Mouse (Mus musculus) embryonic facial prominence, embryonic 12.5 days (tissue): ENCODE data around the gene Tedc2. TPM values are rescaled to one million over a fixed set of nuclear protein-coding genes. Genes with fewer than 3 reads are reported as not detected.

Source experiments
- ATAC-seq: fragments of 200-750 bp; cut with Nextera tagmentation; 2 replicates; pipeline ENCODE4 v1.8.0; 2017; ENCODE audit not compliant: insufficient number of reproducible peaks, insufficient read depth, low FRiP score, low TSS enrichment
- H3K27ac ChIP-seq: fragments of 300-500 bp; sonication (generic); 2 replicates; pipeline ENCODE4 v1.5.1; 2016; ENCODE audit warnings: mild to moderate bottlenecking
- H3K27me3 ChIP-seq: fragments of 300-500 bp; sonication (generic); 2 replicates; pipeline ENCODE4 v1.6.1; 2016; ENCODE audit warnings: mild to moderate bottlenecking, moderate library complexity
- H3K36me3 ChIP-seq: fragments of 300-500 bp; sonication (generic); 2 replicates; pipeline ENCODE4 v1.6.1; 2016; ENCODE audit warnings: mild to moderate bottlenecking
- H3K4me1 ChIP-seq: fragments of 300-500 bp; sonication (generic); 2 replicates; pipeline ENCODE4 v1.6.1; 2016
- H3K4me2 ChIP-seq: fragments of 300-500 bp; sonication (generic); replicated peaks from 2 replicates; pipeline ENCODE4 v1.6.1; 2016; ENCODE audit warnings: mild to moderate bottlenecking, moderate library complexity
- H3K4me3 ChIP-seq: fragments of 300-500 bp; sonication (generic); 2 replicates; pipeline ENCODE4 v1.5.1; 2016; ENCODE audit warnings: mild to moderate bottlenecking
- H3K9ac ChIP-seq: fragments of 300-500 bp; sonication (generic); 2 replicates; pipeline ENCODE4 v1.6.1; 2016; ENCODE audit warnings: mild to moderate bottlenecking, moderate library complexity
- H3K9me3 ChIP-seq: fragments of 300-500 bp; sonication (generic); 2 replicates; pipeline ENCODE4 v1.6.1; 2016; ENCODE audit warnings: mild to moderate bottlenecking, moderate library complexity
- WGBS: fragments of 180-500 bp; shearing (Covaris S2); methylation state at CpG from one replicate; pipeline ENCODE4 v1.1.7; 2016; 5-methylcytosine and 5-hydroxymethylcytosine counted together
- polyA plus RNA-seq: library from polyadenylated mRNA; unstranded; fragments of >200 nt; fragmentation: Nextera tagmentation; extraction: Ambion mirVana; gene quantifications from 2 replicates; pipeline ENCODE4 v1.2.1, GENCODE M21; 2016

Tedc2 gene
- polyA plus RNA-seq, 1 experiment from 2014 or later, result 16.5 TPM

DNA sequence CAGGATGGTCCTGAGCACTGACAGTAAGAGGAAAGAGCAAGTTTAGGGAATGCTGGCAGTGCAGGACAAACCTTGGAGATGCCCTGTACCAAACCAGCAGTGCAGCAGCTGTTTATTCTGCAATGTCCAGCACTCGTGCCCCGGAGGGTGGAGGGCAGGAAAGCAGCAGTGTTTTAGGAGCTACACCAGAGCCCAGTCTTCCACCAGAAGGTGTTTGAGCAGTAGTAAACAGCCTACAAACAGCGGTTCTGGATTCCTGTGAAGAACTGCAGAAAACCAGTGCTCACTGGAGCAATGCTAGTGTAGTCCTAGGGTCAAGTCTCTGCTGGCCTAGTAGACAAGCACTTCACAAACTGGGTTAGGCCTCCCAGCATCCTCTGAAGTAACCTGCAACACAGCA, 46.4 kb downstream of the Tedc2 start:
- H3K27ac ChIP-seq, result no peak overlapping the region
- H3K9ac ChIP-seq, result no peak overlapping the region
- no peaks in the 10 kb centered on the region for H3K9me3 ChIP-seq
- ATAC-seq, result no peak
- no peak overlapping the region for H3K4me2 ChIP-seq
- no peaks in the 10 kb centered on the region for H3K27me3 ChIP-seq
- no peaks in the 10 kb centered on the region for H3K36me3 ChIP-seq
- H3K4me3 ChIP-seq, result no peak overlapping the region
- H3K4me1 ChIP-seq, result peaks cover 5% of the 10 kb centered on the region; the same call in 1 of the 2 replicates
- WGBS, result 77% methylated on average over 3 of the region's 3 CpGs

DNA sequence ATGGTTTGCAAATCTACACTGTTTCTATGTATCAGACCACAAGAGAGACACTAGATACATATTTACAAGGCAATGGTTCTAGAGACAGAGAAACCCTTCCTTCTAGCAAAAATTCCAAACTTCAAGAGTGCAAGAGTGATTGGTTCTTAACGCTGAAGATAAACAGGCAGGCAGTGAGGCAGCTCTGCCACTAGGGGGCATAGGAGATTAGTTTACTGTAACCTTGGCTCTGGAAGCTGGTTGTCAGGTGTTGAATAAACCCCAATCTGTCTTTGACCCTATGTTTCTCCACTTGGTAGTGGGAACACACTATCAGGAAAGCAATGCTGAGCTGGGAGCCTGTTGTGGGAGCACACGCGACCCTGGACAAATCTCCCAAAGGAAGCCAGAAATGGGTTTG, 47.2 kb downstream of the Tedc2 start:
- Histone ChIP-seq H3K4me2 (no peak overlapping the region), H3K27me3 (no peaks in the 10 kb centered on the region), H3K4me3 (no peak overlapping the region), H3K27ac (no peak overlapping the region), H3K9ac (no peak overlapping the region), H3K9me3 (no peaks in the 10 kb centered on the region), H3K36me3 (no peaks in the 10 kb centered on the region), H3K4me1 (peaks cover 5% of the 10 kb centered on the region; the same call in 1 of the 2 replicates)
- 3% methylated on average over 3 of the region's 3 CpGs for WGBS
- ATAC-seq, result no peak

DNA sequence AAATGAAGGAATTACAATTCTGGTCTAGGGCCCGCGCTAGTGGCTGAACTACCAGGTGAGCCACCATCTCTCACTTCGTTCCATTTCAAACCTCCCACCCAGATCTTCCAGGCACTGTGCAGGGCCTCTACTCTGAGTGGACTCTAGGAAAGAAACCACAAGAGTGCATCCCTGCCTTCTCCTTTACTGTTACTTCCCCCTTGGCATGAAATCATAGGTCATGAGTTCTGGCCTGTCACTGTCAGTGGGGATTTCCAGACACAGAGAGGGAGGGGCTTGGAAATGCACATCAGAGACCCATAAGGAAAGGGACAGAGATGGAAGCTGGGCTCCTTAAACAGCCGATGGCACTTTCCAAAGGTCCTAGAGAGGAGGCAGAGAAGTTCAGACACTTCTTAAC, 48.9 kb downstream of the Tedc2 start:
- H3K27ac ChIP-seq, result no peak overlapping the region
- H3K9me3 ChIP-seq, result no peaks in the 10 kb centered on the region
- no peaks in the 10 kb centered on the region for H3K27me3 ChIP-seq
- ATAC-seq, result no peak
- H3K4me3 ChIP-seq, result no peak overlapping the region
- WGBS, result 82% methylated on average over 4 of the region's 4 CpGs
- peaks cover 6% of the 10 kb centered on the region; the same call in 1 of the 2 replicates for H3K36me3 ChIP-seq
- no peak overlapping the region for H3K9ac ChIP-seq
- H3K4me2 ChIP-seq, result no peak overlapping the region
- H3K4me1 ChIP-seq, result peaks cover 15% of the 10 kb centered on the region

DNA sequence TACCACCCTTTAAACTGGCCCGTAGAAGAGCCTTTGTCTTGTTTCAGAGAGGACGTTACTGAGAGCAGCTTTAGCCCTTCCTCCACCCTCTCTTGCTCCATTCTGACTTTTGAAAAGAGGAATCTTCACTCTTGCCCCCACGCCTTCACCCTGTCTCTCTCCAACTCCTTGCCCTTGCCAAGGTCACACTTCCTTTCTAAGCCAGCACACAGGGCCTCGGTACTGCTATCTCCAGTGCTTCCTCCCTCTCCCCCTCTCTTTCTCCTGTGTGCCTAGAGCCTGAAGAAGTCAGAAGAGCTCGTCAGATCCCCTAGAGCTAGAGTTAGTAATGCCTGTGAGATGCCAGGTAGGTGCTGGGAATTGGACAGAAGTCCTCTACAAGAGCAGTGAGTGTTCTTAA, 49.9 kb downstream of the Tedc2 start:
- Histone ChIP-seq H3K9me3 (no peaks in the 10 kb centered on the region), H3K9ac (no peak overlapping the region), H3K4me1 (peaks cover 15% of the 10 kb centered on the region), H3K27ac (peak overlapping the region; percentile 7; the same call in 1 of the 2 replicates), H3K4me3 (no peak overlapping the region), H3K4me2 (0 out of 2 replicates have a peak overlapping the region, but pooled peaks have one; percentile 83), H3K27me3 (no peaks in the 10 kb centered on the region), H3K36me3 (peaks cover 10% of the 10 kb centered on the region; the same call in 1 of the 2 replicates)
- 77% methylated on average over 5 of the region's 5 CpGs for WGBS
- ATAC-seq, result no peak

DNA sequence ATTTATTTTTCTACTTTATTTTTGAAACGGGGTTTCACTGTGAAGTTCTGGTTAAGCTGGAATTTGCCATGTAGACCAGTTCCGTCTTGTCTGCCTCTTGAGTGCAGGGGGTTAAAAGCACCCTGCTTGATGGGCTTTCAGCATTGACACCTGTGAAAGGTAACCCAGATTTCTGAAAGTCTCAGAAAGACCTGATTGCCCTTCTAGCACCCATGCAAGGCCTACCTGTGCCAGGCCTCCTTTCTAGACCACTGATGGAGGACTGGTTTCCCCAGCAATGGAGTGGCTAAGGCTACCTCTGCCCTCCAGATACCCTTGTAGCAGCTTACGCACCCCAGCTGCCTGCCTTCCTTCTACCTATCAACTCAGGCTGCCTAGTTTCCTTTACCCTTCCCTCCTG, 50.5 kb downstream of the Tedc2 start:
- H3K27ac ChIP-seq, result peak overlapping the region; percentile 7; the same call in 1 of the 2 replicates
- H3K4me1 ChIP-seq, result peaks cover 15% of the 10 kb centered on the region
- H3K4me2 ChIP-seq, result peak overlapping the region; percentile 83
- H3K27me3 ChIP-seq, result no peaks in the 10 kb centered on the region
- 74% methylated on average over 3 of the region's 3 CpGs for whole genome bisulfite sequencing
- no peak for ATAC-seq
- peak overlapping the region; percentile 91 for H3K4me3 ChIP-seq
- no peaks in the 10 kb centered on the region for H3K9me3 ChIP-seq
- peaks cover 15% of the 10 kb centered on the region for H3K36me3 ChIP-seq
- H3K9ac ChIP-seq, result peak overlapping the region; percentile 86; the same call in 1 of the 2 replicates

DNA sequence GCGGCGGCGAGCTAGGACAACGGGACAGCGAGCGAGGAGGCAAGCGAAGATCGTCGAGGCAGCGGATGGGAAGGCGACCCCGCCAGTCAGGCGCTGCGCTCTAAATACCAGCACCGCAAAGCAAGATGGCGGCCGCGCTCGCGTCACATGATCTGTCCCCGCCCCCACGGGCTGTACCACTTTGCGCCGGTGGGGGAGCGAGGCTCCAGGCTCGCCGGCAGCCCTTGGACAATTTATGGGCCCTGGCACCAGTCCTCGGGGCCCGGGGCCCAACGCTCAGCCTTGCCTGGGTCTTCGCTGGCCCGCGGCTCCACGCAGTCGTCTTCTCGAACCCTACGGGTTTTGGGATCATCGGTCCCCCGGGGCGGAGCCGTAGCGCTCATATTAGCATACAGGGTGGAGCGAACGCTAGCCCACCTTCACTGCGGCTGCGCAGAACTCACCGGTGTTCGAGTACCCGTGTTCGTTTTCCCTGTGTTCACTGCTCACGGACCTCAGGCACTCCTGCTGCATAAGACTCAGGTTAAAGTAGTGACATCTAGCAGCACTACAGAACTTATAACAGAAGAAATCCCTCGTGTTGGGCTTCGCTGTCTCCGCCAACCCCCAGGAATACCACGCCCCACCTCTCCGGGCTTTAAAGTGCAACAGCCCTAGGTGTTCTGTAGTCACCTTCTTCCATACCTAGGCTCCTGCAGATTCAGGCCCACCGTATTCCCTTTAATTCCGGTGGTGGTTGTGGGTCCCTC, 51.2 kb downstream of the Tedc2 start, which contains the start of gene Atp6v0c:
TSS of gene Atp6v0c (minus strand) at position 386 of the 749 bp plus-strand sequence.
- Histone ChIP-seq H3K27ac (peak within 1 kb of the TSS; percentile 95), H3K9ac (peak within 1 kb of the TSS; percentile 86), H3K4me3 (peak within 1 kb of the TSS; percentile 91), H3K9me3 (no peaks in the 10 kb centered on the region), H3K4me2 (peak within 1 kb of the TSS; percentile 83), H3K27me3 (no peaks in the 10 kb centered on the region), H3K4me1 (peaks cover 15% of the 10 kb centered on the region), H3K36me3 (peaks cover 21% of the 10 kb centered on the region)
- WGBS, result under 1% methylated on average over 57 of the region's 58 CpGs
- peak; percentile 82 for ATAC-seq

DNA sequence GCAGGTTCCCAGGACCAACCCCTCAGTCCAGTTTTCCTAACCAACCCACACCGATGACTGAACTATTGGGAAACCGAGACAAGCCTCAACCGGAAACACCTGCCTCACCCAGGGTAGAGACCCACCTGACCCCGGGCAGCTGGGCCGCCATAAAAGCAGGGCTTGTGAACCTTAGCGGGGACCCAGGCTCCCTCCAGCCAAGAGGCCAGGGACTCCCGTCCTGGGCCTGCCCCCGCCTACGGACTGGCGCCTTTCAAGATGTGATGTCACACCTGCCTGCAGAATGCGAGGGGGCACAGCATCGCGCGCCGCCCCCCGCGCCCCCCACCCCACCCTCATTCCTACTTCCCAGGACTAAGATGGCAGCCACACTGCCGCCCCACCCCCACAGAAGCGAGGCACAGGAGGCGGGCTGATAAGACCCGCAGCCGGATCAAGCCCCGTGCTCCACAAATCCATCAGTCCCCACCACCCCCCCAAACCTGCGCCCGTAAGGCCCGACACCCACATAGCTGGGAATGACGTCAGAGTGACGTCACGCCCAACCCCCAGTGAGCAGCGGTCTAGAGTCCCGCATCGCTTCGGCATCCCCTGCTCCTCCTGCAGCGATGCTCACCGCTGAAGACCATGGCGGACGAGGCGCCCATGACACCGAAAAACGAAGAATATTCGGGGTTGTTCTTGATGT, 51.9 kb downstream of the Tedc2 start:
- H3K27ac ChIP-seq, result peak overlapping the region; percentile 95
- ATAC-seq, result peak; percentile 57
- H3K27me3 ChIP-seq, result no peaks in the 10 kb centered on the region
- H3K4me1 ChIP-seq, result peaks cover 15% of the 10 kb centered on the region
- peaks cover 22% of the 10 kb centered on the region for H3K36me3 ChIP-seq
- H3K4me2 ChIP-seq, result peak overlapping the region; percentile 83
- H3K9ac ChIP-seq, result peak overlapping the region; percentile 86
- no peaks in the 10 kb centered on the region for H3K9me3 ChIP-seq
- H3K4me3 ChIP-seq, result peak overlapping the region; percentile 91
- WGBS, result under 1% methylated on average over 41 of the region's 41 CpGs

DNA sequence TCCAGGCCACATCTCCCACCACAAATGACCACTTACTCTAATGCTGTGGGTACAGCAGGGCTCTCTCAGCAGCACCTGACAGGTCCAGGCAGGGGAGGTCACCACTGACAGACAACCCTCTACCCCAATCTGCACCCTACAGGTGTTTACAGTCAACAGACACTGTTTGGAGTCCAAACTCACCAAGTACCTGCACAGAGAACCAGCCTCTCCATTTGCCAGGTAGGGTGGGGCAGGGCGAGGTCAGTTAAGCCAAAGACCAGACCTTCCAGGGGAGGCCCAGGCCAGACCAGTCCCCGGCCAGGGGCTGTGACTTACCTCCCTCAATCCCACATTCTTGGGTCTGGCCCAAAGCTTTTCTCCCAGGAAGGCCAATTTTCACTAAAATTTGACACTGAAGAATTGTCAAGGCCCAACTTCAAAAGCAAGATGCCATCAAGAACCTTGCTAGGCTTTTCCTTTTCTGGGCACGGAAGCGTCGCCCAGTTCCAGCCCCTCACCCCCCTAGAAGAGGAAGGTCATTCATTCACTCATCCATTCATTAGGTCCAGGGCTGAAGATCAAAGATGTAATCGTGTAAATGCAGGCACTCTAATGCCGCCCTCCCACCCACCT, 52.7 kb downstream of the Tedc2 start:
- 61% methylated on average over 7 of the region's 7 CpGs for WGBS
- H3K27ac ChIP-seq, result 0 out of 2 replicates have a peak overlapping the region, but pooled peaks have one; percentile 95

DNA sequence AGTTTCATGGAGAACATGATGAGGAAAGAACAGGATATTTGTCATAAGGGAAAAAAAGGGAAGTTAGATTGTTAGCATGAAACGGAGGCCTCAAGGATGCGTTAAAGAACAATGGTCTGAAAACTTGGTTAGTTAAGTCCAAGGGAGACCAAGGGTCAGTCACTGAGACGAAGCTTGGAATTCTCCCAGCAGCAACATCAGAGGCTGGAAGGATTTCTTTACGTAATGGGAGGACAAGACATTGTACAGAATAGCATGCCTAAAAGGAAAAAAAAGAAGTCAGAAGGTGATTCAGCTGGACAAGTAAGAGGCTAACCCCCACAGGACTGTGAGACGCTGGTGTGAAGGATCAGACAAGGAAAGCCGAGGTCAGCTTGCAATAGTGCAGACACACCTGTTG, 53.5 kb downstream of the Tedc2 start:
- Histone ChIP-seq H3K27ac (no peak overlapping the region), H3K27me3 (no peaks in the 10 kb centered on the region), H3K9me3 (no peaks in the 10 kb centered on the region), H3K4me3 (no peak overlapping the region), H3K4me1 (peaks cover 23% of the 10 kb centered on the region), H3K36me3 (peaks cover 22% of the 10 kb centered on the region), H3K9ac (no peak overlapping the region), H3K4me2 (no peak overlapping the region)
- WGBS, result 86% methylated on average over 6 of the region's 6 CpGs
- no peak for ATAC-seq

More for the DNA sequence above, 52.7 kb downstream of the Tedc2 start:
- no peaks in the 10 kb centered on the region for H3K27me3 ChIP-seq
- H3K4me3 ChIP-seq, result peak overlapping the region; percentile 91
- no peaks in the 10 kb centered on the region for H3K9me3 ChIP-seq
- H3K4me1 ChIP-seq, result peaks cover 16% of the 10 kb centered on the region
- H3K9ac ChIP-seq, result peak overlapping the region; percentile 86
- peaks cover 22% of the 10 kb centered on the region for H3K36me3 ChIP-seq
- H3K4me2 ChIP-seq, result peak overlapping the region; percentile 83
- ATAC-seq, result no peak
